Mouse (Mus musculus) left cerebral cortex, postnatal 14 days (tissue): ENCODE results near the gene Rybp. TPM values are rescaled to one million over a fixed set of nuclear protein-coding genes. Genes with fewer than 3 reads are reported as not detected.

ENCODE experiments used
- DNase-seq, 2 experiments: peaks; one replicate each; pipeline ENCODE4 v3.0.0; 2021 to 2022; ENCODE audit warnings: low spot score in 2 of 2, mixed read lengths in 1 of 2
- intact Hi-C: fragments of 180-260 bp; cut with DNase I; formaldehyde crosslinking; loops from one replicate; pipeline ENCODE4 v1.15.1; 2025
- long read RNA-seq, 2 experiments: library from polyadenylated mRNA; stranded (forward); transcript quantifications; one replicate each; pipeline ENCODE4 v2.0.0; 2021
- total RNA-seq, 2 experiments: library from RNA; stranded (reverse); gene quantifications; 2 replicates each; pipeline ENCODE4 v1.2.3; 2021

Rybp gene
- total RNA-seq = 10 to 100 TPM; 53.3 to 53.8 TPM
- long read RNA-seq, experiment 1, full-length matches to known transcripts = 3 of 8 reads
- long read RNA-seq, experiment 1, partial matches to known transcripts = 1 of 8 reads
- long read RNA-seq, experiment 1, other reads (novel, unspliced or antisense) = 4 of 8 reads
- long read RNA-seq, experiment 2, partial matches to known transcripts = 0 of 8 reads
- long read RNA-seq, experiment 2, other reads (novel, unspliced or antisense) = 8 of 8 reads

DNA sequence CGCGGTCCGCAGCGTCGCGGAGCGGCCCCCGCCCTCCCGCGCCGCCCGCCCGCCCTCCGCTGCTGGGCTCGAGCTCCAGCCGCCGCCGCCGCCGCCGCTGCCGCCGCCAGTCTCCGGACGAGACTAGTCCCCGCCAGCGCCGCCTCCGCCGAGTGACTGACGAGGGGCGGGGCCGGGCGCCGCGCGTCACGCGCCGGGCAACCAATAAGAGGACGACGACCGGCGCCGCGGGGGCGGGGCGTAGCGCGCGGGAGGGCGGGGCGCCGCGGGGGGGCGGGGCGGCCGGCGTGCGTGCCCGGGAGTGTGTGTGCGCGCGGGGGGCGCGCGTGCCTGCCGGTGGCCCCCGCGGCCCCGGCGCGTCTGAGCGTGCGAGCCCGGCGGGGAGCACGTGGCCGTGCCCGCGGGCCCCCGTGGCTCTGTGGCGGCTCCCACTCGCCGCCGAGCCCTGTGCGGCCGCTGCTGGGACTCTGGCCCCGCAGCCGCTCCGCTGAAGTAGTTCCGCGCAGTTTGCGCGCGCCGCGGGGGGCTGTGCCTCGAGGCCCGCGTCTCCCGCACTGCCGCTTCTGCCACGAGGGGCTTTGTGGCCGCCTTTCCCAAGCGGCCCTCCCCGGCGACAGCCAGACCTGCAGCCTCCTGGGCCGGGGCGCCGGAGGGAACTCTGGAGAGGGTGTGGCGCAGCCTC, at the start of gene Rybp:
TSS of gene Rybp (minus strand) at position 152 of the 682 bp plus-strand sequence.
- peak; percentile 95 to 96 for DNase-seq
- intact Hi-C loops = loop anchor here (5.0 to 10.0 kb wide), 4 partner anchors 115 to 483 kb away; no protein-coding TSS in a partner anchor

DNA sequence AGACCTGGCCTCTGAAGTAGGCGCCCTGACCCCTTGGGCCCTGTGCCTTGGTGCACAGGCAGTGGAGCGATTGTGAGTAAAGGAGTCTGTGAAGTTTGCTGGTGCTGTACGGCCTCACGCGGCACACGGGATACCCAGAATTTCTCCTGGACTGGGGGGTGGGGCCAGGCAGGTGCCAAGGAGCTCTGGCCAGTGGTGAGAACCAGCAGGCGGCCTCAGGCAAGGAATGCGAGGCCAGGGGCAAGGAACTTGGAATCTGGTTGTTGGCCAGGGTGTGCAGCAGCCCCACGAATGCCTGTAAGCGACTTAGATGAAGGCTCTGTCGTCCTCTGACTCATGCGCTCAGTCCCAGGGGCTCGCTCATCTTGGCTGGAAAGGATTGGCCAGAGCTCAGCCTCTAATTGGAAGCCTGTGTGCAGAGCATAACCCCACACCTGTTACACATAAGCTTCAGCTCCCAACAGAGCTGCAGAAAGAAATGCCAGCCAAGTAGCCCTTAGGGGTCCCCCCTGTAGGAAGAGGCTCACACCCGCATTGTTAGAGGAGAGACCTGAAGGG, 49.4 kb upstream of the Rybp start:
- no peak for DNase-seq
- intact Hi-C loops = no loop called here

DNA sequence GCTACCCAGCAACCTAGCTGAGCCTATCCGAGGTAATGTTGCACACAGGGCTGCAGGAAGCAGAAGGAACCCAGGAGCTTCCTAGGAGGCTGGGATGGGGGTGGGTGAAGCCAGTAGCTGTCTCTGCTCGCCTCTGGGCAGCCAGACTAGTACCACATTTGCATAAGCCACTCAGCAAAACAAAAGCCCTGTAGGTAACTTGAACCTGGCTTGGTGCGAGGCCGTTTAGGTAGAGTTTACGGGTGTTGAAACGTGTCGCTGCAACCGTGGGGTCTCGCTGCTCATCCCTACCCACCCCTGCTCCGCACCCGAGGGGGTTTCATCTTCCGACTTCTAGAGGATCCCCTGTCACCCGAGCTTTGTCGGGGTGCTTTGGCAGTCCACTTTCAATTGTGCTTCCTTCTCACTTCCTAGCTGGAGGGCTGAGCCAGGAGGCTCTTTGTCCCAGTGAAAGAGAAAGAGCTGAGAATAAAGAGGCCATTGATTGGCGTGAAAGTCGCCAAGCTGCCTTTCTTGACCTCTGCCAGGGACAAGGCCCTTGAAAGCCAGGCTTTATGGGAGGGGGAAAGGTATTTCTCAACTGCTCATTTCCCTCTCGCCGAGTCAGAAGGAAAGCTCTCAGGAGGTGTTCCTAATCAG, 48.3 kb upstream of the Rybp start:
- intact Hi-C loops = no loop called here
- no peak for DNase-seq

DNA sequence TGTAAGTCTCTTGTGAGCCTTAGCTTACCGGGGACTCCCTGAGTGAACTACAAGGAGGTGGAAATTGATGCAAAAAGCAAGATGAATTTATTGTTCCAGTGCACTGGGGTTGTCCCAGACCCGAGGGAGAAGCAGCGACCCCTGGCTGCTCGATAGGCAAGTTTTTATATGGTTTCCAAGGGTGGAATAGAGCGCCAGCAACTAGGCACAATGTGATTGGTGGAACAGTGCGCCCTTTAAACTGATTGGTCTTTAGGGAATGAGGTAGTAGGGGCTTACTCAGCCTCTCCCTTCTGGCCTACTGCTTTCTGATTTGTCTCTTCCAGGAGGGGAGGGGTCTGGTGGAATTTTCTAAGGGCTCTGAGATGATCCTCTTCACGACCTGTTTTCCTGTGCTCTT, 46.5 kb upstream of the Rybp start:
- no peak for DNase-seq
- intact Hi-C loops = no loop called here

DNA sequence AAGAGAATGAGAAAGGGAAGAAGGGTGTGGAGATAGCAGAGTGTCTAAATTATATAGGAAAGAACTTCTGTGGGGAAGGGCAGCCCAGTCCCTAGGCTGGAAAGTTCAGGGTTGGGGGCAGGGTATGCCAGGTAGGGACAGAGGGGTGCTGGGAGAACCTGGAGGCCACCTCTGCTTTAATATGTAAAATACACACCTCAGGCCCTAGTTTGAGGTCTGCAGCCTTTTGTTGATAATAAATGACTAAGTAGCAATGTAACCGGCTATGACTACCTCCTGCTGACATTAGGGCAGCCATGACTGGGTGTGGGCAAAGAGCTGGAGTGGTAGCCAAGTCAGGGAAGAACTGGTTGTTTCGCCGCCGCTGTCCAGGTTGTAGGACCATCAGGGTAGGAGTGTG, 45.2 kb upstream of the Rybp start:
- no peak for DNase-seq
- intact Hi-C loops = no loop called here

DNA sequence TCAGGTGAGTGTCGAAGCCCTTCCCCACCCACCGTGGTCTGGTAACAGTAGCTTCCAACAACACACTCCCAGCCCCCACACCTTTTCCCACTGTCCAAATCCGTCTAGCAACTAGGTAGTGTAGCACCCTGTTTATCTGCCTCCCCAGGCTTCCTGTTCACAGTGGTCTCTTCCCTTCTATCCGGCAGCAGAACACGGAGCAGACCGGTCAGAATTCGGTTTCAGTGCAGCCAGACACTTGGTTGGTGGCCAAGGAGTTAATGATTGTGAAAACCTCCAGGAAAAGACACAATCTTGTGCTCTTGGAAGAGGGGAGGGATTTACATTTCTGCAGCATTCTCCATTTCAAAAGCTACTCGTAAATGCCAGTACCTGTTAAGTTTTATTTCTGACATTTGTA, 44.3 kb upstream of the Rybp start:
- no peak for DNase-seq
- intact Hi-C loops = no loop called here

DNA sequence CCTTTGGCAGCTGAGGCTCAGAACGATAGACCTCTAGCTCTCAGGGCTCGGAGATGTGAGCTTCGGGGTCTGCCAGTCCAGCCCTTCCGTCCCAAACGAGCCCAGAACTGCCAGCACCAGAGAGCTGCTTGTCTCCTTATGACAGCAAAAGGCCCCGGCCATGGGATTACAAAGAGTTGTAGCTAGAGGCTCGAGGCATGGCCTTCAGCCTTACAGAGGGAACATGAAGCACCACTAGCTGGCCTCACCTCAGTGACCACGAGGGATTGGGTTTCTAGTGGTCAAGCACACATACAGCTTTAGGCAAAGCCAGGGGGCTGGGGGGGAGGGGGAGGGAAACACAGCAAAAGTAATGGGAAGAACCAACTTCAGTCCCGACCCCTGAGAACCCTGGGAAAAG, 43.8 kb upstream of the Rybp start:
- no peak for DNase-seq
- intact Hi-C loops = no loop called here

DNA sequence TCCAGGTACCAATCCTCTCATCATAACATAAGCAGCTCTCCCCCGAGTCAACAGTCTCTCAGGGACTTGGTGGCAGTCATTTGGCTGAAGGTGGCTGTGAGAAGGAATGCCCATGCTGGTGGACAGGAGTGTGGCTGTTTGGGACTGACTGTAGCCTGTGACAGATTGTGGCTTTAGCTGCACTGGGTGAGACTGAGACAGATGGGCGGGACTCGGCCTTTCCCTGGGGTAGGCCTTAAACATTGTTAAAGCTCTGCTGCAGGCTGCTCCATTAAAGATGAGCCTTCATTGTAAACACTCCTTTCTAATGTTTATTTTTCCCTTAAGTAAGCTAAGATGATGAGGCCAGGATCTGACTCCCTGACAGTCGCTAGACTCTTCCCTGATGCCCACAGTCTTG, 42.3 kb upstream of the Rybp start:
- intact Hi-C loops = no loop called here
- DNase-seq = no peak

DNA sequence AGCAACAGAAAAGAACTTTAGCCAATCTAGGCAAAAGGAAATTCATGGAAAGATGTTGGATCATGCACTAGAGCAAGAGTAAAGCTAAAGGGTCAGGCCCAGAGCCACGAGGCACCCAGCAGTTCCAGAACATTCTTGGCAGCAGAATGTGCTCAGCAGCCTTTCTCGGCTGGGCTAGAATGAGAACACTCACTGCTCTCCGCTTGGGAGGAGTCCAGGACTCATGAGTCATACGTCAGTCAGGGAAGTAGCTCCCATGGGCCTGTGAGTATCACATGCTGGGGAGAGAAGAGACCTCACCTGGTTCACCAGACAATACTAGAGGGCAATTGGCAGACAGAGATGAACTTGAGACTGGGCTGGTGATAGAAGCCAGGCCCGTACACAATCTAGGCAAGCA, 39.8 kb upstream of the Rybp start:
- intact Hi-C loops = no loop called here
- peak; percentile 76 to 83 for DNase-seq

DNA sequence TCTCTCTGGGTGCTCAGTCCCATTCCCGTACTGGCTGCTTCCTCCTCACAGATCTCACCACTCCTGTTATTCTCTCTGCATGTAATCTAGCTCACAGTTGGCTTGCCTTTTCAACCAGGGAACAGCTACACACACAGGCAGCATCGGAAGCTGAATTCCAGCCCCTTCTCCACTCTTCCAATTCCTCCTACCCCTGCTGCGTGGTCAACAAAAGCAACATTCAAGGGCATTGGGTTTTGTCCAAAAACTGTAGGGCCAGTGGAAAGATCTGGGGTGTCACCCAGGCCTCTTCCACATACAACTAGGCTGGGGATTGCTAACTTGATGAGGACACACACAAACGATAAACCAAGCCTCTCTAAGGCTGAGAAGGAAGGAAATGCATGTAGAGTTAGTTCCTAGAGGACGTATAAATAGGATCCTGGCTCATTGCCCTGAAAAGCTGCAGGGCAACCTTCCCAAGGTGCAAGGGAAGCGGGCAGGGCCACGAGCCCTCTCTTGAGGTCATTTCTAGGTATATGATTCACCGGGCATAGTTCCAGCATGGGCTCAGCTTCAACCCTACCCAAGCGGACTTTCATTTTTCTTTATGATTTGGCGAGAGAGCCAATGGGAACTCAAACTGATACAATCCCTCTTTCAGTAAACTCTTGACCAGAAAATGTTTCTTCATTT, 36.6 kb upstream of the Rybp start:
- DNase-seq = no peak

DNA sequence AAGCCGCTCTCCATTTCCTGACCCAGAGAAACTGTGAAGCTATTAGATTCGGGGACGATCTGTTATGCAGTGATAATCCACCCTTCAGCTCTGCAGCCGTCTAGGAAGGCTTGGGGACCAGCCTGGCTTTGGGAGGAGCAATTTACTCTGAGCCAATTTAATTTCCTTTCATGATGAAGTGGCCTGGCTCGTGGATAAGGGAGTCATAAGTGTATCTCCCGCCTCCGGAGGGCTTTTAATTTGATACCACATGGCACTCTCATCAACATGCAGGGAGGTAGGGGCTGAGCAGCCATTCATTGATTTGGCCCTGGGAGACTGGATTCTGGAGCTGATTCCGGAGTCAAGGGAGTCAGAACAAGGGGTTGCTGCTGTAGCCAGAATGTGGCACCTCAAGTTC, 35.3 kb upstream of the Rybp start:
- intact Hi-C loops = no loop called here
- DNase-seq = no peak

More for the DNA sequence above, 36.6 kb upstream of the Rybp start:
- intact Hi-C loops = no loop called here

DNA sequence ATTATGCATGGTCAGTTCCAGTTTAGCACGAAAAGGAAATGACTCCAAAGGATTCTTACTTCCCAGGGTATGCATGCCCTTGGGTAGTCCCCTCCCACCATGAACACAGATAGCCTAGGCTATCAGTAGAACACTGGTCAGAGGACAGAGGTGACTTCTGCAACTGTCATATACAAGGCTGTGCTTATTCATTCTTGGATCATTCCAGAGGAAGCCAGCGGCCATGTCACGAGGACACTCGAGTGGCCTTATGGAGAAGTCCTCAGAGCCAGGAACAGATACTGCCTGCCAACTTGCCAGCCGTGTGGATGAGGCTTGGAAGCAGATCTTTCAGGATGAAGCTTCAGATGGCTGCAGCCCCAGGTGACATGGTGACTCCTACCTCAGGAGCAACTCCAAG, 34.9 kb upstream of the Rybp start:
- DNase-seq = no peak
- intact Hi-C loops = no loop called here

DNA sequence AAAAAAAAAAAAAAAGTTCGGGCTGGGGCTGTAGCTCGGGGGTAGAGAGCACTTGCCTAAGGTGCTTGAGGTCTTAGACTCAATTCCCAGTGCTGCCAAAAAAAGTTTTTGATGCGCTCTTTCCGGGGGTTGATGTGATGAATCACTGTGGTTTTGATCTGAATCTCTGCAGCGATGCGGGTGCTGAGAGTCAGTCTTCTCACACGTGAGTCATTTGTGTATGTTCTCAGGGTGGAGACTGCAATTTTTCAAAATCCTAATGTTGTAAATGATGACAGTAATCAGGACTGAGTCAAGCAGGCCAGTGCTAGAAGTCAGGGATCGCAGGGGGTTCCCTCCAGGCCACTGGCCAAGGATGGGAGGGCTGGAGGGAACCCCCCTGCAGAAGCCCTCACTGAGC, 26.9 kb upstream of the Rybp start:
- intact Hi-C loops = no loop called here
- DNase-seq = no peak

DNA sequence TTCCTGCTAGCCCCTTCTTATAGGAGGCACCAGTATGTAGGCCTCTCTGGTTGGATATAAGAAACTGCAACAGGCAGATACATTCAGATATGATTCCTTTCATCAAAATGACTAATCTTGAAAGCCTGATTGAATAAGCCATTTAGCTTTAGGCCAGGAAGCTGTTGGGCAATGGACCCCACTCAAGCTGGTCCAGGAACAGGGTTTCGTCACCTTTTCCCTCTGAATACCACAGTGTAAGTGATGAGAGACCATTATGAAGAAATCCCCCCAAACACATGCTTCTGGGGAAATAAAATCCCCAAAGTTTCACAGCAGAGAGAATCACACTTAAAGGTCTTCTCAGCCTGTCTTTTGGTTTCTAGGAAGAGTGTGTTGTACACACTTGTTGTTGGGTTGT, 23.9 kb upstream of the Rybp start:
- intact Hi-C loops = no loop called here
- no peak for DNase-seq

DNA sequence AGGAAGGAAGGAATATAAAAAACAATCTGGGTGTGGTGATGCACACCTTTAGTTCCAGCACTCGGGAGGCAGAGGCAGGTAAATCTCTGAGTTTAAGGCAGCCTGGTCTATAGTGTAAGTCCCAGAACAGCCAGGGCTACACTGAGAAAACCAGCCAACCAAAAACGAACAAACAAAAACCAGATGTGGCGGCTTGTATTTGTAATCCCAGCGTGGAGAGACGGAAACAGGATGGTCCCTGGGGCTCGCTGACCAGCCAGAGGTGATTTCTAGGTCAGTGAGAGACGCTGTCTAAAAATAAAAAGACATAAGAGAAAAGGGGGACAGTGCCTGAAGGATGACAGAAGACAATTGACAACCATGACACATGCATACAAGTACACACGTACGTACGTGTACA, 17.5 kb upstream of the Rybp start:
- intact Hi-C loops = loop anchor here (10.0 kb wide), 1 partner anchor 200 kb away; no protein-coding TSS in a partner anchor
- DNase-seq = no peak

DNA sequence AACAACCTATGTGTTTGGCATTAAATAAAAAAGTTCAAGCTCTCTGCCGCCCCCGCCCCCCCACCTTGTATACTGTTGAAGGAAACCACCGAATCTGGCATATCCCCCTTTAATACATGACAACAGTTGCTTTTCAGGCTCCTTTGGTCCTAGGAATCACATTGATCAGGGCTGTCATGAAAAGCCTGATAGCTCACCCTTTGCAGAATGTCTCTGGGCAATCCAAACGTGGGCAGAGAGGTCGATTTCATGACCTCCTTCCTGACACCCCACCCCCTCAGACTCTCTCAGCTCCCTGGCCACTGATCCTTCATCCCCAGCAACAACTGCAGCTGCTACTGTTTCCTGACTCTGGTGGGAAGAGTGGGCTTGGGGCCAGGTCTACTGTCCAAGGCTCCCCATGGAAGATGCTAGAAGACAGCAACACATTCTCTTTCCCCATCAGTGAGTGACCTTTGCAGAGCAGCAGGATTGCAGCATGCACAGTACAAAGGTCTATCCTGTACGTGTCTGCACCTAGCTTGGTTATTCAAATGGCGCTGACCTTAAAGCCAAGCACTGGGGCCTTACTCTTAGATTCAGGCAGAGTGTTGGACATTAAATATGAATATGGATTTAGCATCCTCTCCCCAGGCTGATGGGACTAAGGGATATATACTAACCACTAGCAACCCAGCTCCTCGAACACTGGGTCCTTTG, 14.3 kb upstream of the Rybp start:
- DNase-seq = no peak
- intact Hi-C loops = loop anchor here (10.0 kb wide), 1 partner anchor 203 kb away; no protein-coding TSS in a partner anchor

DNA sequence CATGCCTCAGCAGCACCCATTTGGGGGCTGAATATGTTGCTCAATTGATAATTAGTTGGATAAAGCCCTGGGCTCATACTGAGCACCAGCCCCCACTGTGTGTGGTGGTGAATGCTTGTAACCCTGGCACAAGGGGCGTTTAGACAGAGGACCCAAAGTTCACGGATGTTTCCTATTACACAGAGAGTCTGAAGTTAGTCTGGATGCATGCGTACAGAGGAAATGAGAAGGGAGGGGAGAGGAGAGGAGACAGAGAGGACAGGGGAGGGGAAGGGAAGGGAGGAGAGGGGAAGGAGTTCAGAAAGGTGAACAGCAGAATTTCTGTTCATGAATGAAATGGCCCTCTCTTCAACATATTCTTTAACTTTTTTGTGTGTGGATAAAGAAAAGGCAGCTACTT, 13.5 kb upstream of the Rybp start:
- no peak for DNase-seq
- intact Hi-C loops = loop anchor here (10.0 kb wide), 1 partner anchor 204 kb away; no protein-coding TSS in a partner anchor

DNA sequence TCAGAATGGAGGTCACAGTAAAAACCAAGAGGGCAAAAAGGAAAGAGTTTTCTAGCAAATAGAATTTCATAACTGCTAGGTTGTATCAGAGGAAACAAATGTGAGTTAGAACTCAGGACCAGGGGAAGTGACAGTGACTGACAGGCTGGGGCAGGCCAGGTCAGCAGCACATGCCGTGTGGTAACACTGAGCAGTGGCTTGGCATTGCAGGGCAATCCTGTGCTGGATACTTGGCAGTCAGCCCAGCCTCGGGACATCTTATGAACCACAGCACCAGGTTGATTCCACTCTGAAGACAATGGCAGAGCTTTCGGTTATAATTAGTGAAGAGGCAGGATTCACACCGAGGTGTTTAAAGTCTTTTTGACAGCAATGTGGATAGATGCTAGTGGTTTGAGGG, 11.7 kb upstream of the Rybp start:
- no peak for DNase-seq
- intact Hi-C loops = no loop called here

DNA sequence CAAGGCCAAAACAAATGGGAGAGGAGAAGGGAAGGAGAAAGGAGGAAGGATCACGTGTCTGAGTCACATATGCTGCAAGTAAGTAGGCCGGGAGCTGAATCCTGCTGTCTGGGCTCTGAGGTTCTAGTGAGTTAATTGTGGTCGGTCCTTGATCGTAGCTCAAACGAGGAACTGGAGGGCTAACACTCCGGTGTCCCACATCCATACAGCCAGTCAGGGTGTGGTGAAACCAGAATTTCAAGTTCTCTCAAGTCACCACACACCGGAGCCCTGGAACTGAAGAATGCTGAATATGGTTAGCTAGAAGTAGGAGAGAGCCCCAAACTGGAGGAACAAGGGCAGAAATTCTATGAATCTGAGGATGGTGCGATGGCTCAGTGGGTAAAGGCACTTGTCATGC, 10.3 kb upstream of the Rybp start:
- intact Hi-C loops = no loop called here
- no peak for DNase-seq
